Comparison of ENCODE assay signal across 13 mouse cellular contexts in the genomic region with DNA sequence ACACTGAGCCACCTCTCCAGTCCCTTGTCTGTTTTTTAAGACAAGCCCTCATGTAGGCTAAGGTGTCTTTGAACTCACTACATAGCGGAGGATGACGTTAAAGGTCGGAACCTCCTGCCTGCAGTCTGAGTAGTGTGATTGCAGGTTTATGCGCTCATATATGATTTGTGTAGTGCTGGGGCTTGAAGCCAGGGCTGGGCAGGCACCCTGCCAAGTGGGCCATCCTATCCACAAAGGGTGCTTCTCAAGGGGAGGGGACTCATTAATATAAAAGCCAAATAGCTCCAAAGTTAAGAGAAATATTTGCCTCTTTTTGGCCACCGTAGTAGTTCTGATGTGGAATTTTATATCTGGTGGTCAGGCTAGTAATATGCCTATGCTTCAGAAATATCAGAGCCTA.
"Had no signal": no experiment of that assay in that cellular context is flagged by ENCODE, and none has a peak within 500 bp of the region (broad histone marks: within the 10 kb centered on the region; RNA-seq: fewer than 3 reads in every experiment).

No protein-coding gene starts in this region.

- H3K36me3 ChIP-seq: liver, embryonic 13.5 days; midbrain, embryonic 13.5 days; stomach, embryonic 15.5 days had no signal

- H3K27me3 ChIP-seq: liver, embryonic 13.5 days; midbrain, embryonic 13.5 days; stomach, embryonic 15.5 days had no signal

- DNase-seq: kidney, postnatal 36 days; liver; liver, embryonic 13.5 days; liver, postnatal 0 days; lung, postnatal 36 days; right cerebral cortex, postnatal 14 days; thymus, adult 2 months; thymus, postnatal 25 days had no signal

- H3K9me3 ChIP-seq: liver, embryonic 13.5 days; midbrain, embryonic 13.5 days; stomach, embryonic 15.5 days had no signal

- H3K4me2 ChIP-seq: liver, embryonic 13.5 days; midbrain, embryonic 13.5 days; stomach, embryonic 15.5 days had no signal

- H3K9ac ChIP-seq: liver, embryonic 13.5 days; liver, postnatal 0 days; midbrain, embryonic 13.5 days; stomach, embryonic 15.5 days had no signal

- H3K4me3 ChIP-seq: layer of hippocampus, adult 2 months; liver, embryonic 13.5 days; midbrain, embryonic 13.5 days; stomach, embryonic 15.5 days had no signal

- H3K4me1 ChIP-seq: midbrain, embryonic 13.5 days had no signal

- ATAC-seq: inflammation-experienced regulatory T-cells, adult 6 months; intestine, postnatal 0 days; liver, postnatal 0 days; midbrain, embryonic 13.5 days had no signal

- H3K27ac ChIP-seq: layer of hippocampus, adult 2 months; liver, embryonic 13.5 days; midbrain, embryonic 13.5 days; stomach, embryonic 15.5 days had no signal
